Mouse (Mus musculus): ENCODE data around the gene Ormdl3. TPM values are rescaled to one million over a fixed set of nuclear protein-coding genes. Genes with fewer than 3 reads are reported as not detected.

The Ormdl3 gene
- polyA plus RNA-seq, 1 experiment from 2014 or later, result 50.8 TPM

DNA sequence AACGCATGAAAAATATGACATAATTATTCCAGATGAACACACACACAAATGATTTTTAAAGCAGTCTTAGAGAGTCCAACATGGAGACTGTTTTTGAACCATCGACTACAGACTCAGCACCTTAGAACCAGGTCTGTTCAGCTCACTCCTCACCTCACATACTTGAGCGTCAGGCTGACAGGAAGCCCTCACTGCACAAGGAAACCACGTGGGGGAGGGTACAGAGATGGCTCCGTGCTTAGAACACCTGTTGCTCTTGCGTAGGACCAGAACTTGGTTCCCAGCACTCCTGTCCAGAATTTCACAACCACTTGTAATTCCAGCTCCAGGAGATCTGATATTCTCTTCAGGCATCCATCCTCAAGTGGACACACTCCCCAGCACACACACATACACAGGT, 7.9 kb upstream of the Ormdl3 start:
- no peaks in the 10 kb centered on the region for H3K36me3 ChIP-seq (ENCODE audit: control insufficient read depth, insufficient read depth, low read length)
- H3K9me3 ChIP-seq (ENCODE audit: control insufficient read depth, low read length), result no peaks in the 10 kb centered on the region
- no peak overlapping the region for H3K4me3 ChIP-seq (ENCODE audit: low read length)
- H3K4me2 ChIP-seq (ENCODE audit: low read depth, low read length), result no peak overlapping the region
- H3K4me1 ChIP-seq (replicated peaks; ENCODE audit: control insufficient read depth, insufficient read depth, low read length), result peaks cover 4% of the 10 kb centered on the region; the same call in 1 of the 2 replicates
- whole genome bisulfite sequencing, result 65% methylated on average over 6 of the region's 6 CpGs
- no peak for ATAC-seq (ENCODE audit: low read depth)
- H3K27me3 ChIP-seq (ENCODE audit: control insufficient read depth, insufficient read depth, low read depth, low read length), result peaks cover 13% of the 10 kb centered on the region
- H3K27ac ChIP-seq (ENCODE audit: low read length), result no peak overlapping the region
- H3K9ac ChIP-seq (ENCODE audit: low read length), result no peak overlapping the region

- no peak overlapping the region for H3K4me2 ChIP-seq (ENCODE audit: low read depth, low read length)
- H3K27ac ChIP-seq (ENCODE audit: low read length), result no peak overlapping the region
- ATAC-seq (ENCODE audit: low read depth), result no peak
Measured at GRCm38 (mm10) chr11:98590548-98591445, 3.6 kb upstream of the Ormdl3 start.

GRCm38 (mm10) chr11:98589306-98589705, 2.1 kb upstream of the Ormdl3 start:
- H3K36me3 ChIP-seq (ENCODE audit: control insufficient read depth, insufficient read depth, low read length), result no peaks in the 10 kb centered on the region
- no peak overlapping the region; the same call in 1 of the 2 replicates for H3K9ac ChIP-seq (ENCODE audit: low read length)
- no peaks in the 10 kb centered on the region; the same call in 1 of the 2 replicates for H3K27me3 ChIP-seq (ENCODE audit: control insufficient read depth, insufficient read depth, low read depth, low read length)
- H3K4me3 ChIP-seq (ENCODE audit: low read length), result no peak overlapping the region
- H3K27ac ChIP-seq (ENCODE audit: low read length), result peak overlapping the region; percentile 97
- no peak overlapping the region for H3K4me2 ChIP-seq (ENCODE audit: low read depth, low read length)
- peaks cover 32% of the 10 kb centered on the region for H3K4me1 ChIP-seq (replicated peaks; ENCODE audit: control insufficient read depth, insufficient read depth, low read length)
- 74% methylated on average over 8 of the region's 8 CpGs for WGBS
- H3K9me3 ChIP-seq (ENCODE audit: control insufficient read depth, low read length), result no peaks in the 10 kb centered on the region
- no peak for ATAC-seq (ENCODE audit: low read depth)

More at GRCm38 (mm10) chr11:98590548-98591445, 3.6 kb upstream of the Ormdl3 start:
- WGBS, result 60% methylated on average over 19 of the region's 19 CpGs
- Histone ChIP-seq H3K36me3 (ENCODE audit: control insufficient read depth, insufficient read depth, low read length) (no peaks in the 10 kb centered on the region), H3K27me3 (ENCODE audit: control insufficient read depth, insufficient read depth, low read depth, low read length) (no peaks in the 10 kb centered on the region; the same call in 1 of the 2 replicates), H3K4me1 (replicated peaks; ENCODE audit: control insufficient read depth, insufficient read depth, low read length) (peaks cover 27% of the 10 kb centered on the region), H3K4me3 (ENCODE audit: low read length) (no peak overlapping the region), H3K9me3 (ENCODE audit: control insufficient read depth, low read length) (no peaks in the 10 kb centered on the region), H3K9ac (ENCODE audit: low read length) (no peak overlapping the region)

DNA sequence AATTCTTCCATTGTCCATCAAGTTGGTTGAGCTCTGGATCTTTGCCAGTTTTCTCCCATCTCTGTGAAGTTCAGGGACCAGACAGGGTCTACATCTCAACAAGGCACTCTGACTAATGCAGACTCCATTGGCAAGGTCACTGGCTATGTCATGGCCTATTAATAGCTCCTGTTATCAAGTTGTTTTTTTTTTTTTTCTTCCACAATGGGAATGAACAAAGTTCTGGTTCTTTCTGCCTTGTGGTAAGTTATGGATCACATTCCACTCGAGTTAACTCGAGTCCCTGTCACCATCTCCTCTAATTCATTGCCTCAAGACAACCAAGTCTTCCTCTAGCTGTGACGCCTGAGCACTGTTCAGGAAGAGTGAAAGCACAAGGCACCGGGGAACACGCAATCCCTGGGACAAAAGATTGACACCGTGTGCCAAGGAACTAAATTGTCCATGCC, 1.7 kb upstream of the Ormdl3 start:
- H3K4me3 ChIP-seq (ENCODE audit: low read length), result peak overlapping the region; percentile 93; the same call in 1 of the 2 replicates

GRCm38 (mm10) chr11:98587684-98588546, 747 bp upstream of the Ormdl3 start:
- H3K4me1 ChIP-seq (replicated peaks; ENCODE audit: control insufficient read depth, insufficient read depth, low read length), result peaks cover 32% of the 10 kb centered on the region
- peak overlapping the region; percentile 92 for H3K9ac ChIP-seq (ENCODE audit: low read length)

More for the DNA sequence above, 1.7 kb upstream of the Ormdl3 start:
- Histone ChIP-seq H3K27me3 (ENCODE audit: control insufficient read depth, insufficient read depth, low read depth, low read length) (no peaks in the 10 kb centered on the region; the same call in 1 of the 2 replicates), H3K4me2 (ENCODE audit: low read depth, low read length) (peak overlapping the region; percentile 95), H3K27ac (ENCODE audit: low read length) (peak overlapping the region; percentile 97), H3K9me3 (ENCODE audit: control insufficient read depth, low read length) (no peaks in the 10 kb centered on the region), H3K36me3 (ENCODE audit: control insufficient read depth, insufficient read depth, low read length) (no peaks in the 10 kb centered on the region), H3K9ac (ENCODE audit: low read length) (peak overlapping the region; percentile 60), H3K4me1 (replicated peaks; ENCODE audit: control insufficient read depth, insufficient read depth, low read length) (peaks cover 32% of the 10 kb centered on the region)
- 58% methylated on average over 6 of the region's 6 CpGs for WGBS
- no peak for ATAC-seq (ENCODE audit: low read depth)

GRCm38 (mm10) chr11:98586087-98586891, 879 bp downstream of the Ormdl3 start:
- Histone ChIP-seq H3K27me3 (ENCODE audit: control insufficient read depth, insufficient read depth, low read depth, low read length) (no peaks in the 10 kb centered on the region), H3K4me1 (replicated peaks; ENCODE audit: control insufficient read depth, insufficient read depth, low read length) (peaks cover 32% of the 10 kb centered on the region), H3K9me3 (ENCODE audit: control insufficient read depth, low read length) (no peaks in the 10 kb centered on the region), H3K27ac (ENCODE audit: low read length) (peak overlapping the region; percentile 83), H3K9ac (ENCODE audit: low read length) (peak overlapping the region; percentile 92), H3K4me2 (ENCODE audit: low read depth, low read length) (peak overlapping the region; percentile 95), H3K36me3 (ENCODE audit: control insufficient read depth, insufficient read depth, low read length) (no peaks in the 10 kb centered on the region), H3K4me3 (ENCODE audit: low read length) (peak overlapping the region; percentile 93)
- ATAC-seq (ENCODE audit: low read depth), result peak; percentile 13
- 1% methylated on average over 22 of the region's 22 CpGs for WGBS

More at GRCm38 (mm10) chr11:98587684-98588546, 747 bp upstream of the Ormdl3 start:
- Histone ChIP-seq H3K4me3 (ENCODE audit: low read length) (peak overlapping the region; percentile 93), H3K9me3 (ENCODE audit: control insufficient read depth, low read length) (no peaks in the 10 kb centered on the region), H3K36me3 (ENCODE audit: control insufficient read depth, insufficient read depth, low read length) (no peaks in the 10 kb centered on the region), H3K4me2 (ENCODE audit: low read depth, low read length) (peak overlapping the region; percentile 95), H3K27me3 (ENCODE audit: control insufficient read depth, insufficient read depth, low read depth, low read length) (no peaks in the 10 kb centered on the region), H3K27ac (ENCODE audit: low read length) (peak overlapping the region; percentile 97)
- peak; percentile 74 for ATAC-seq (ENCODE audit: low read depth)
- 3% methylated on average over 20 of the region's 20 CpGs for WGBS

DNA sequence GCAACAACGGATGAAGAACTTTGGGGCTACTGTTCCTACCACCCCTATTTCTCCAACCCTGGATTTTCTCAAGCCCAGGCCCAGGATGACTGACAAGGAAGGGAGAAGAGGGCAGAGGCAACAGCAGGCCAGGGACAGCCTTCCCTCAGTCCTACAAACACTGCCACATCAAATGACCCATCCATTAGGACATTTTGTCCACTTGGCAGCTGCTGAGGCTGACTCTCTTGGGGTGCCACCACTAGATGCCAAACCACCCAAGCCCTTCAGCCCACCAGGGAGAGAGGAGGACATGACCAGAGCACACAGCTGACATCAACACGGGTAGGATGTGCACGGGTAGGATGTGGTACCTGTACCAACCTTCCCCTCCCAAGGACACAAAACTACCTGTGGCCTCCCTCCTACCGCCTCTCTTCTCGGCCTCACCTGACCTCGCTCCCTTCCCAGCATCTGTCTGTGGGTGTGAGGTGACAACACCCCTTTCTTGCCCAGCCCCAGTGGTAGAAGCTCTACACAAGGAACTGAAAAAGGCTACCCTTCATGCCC, 2.5 kb downstream of the Ormdl3 start:
- Histone ChIP-seq H3K9ac (ENCODE audit: low read length) (no peak overlapping the region), H3K9me3 (ENCODE audit: control insufficient read depth, low read length) (no peaks in the 10 kb centered on the region), H3K4me2 (ENCODE audit: low read depth, low read length) (no peak overlapping the region), H3K27ac (ENCODE audit: low read length) (no peak overlapping the region), H3K4me1 (replicated peaks; ENCODE audit: control insufficient read depth, insufficient read depth, low read length) (peaks cover 32% of the 10 kb centered on the region), H3K27me3 (ENCODE audit: control insufficient read depth, insufficient read depth, low read depth, low read length) (no peaks in the 10 kb centered on the region), H3K4me3 (ENCODE audit: low read length) (no peak overlapping the region), H3K36me3 (ENCODE audit: control insufficient read depth, insufficient read depth, low read length) (no peaks in the 10 kb centered on the region)
- no peak for ATAC-seq (ENCODE audit: low read depth)
- WGBS, result 92% methylated on average over 6 of the region's 6 CpGs

DNA sequence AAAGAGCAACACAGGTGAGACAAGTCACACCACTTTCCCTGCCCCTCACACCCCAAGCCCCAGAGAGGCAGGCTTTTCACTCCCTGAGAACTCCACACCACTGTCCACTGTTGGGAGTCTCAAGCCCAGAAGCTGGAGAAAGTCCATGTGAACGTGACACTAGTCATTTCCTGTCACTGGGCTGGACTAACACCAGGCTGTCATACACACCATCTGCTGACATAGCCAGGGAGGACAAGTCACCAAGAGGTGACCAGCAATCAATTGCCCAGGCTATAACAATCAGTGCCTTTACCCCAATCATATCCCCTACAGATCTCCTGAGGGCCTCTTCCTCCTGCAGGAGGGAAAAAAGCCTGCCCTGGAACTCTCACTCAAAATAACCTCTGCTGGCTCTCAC, 3.0 kb downstream of the Ormdl3 start:
- no peak overlapping the region for H3K4me3 ChIP-seq (ENCODE audit: low read length)

More for the DNA sequence above, 3.0 kb downstream of the Ormdl3 start:
- Histone ChIP-seq H3K9ac (ENCODE audit: low read length) (no peak overlapping the region), H3K4me1 (replicated peaks; ENCODE audit: control insufficient read depth, insufficient read depth, low read length) (peaks cover 32% of the 10 kb centered on the region), H3K27ac (ENCODE audit: low read length) (no peak overlapping the region), H3K27me3 (ENCODE audit: control insufficient read depth, insufficient read depth, low read depth, low read length) (no peaks in the 10 kb centered on the region), H3K9me3 (ENCODE audit: control insufficient read depth, low read length) (no peaks in the 10 kb centered on the region), H3K36me3 (ENCODE audit: control insufficient read depth, insufficient read depth, low read length) (no peaks in the 10 kb centered on the region), H3K4me2 (ENCODE audit: low read depth, low read length) (no peak overlapping the region)
- ATAC-seq (ENCODE audit: low read depth), result no peak
- 23% methylated on average over 1 of the region's 1 CpGs for WGBS

Measured in lung, embryonic 16.5 days (tissue).